In the genomic region with DNA sequence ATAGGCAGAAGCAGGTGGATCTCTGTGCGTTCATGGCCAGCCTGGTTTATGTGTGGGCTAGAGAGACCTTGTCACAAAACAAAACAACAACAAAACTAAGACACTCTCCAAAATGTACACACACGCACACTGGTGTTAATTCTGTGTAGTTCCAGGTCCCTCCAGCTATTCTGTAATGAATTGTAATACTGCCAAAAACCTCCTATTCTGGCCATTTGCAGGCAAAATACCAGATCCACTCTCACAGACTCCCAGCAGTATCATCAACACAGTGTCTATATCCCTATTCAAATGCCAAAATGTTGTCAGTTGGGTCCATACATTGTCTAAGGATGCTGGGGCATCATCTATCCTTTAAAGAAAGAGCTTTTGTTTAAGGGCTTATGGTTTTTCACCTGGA, we compare ENCODE assay signal across 17 mouse cellular contexts.
"Had no signal": no experiment of that assay in that cellular context is flagged by ENCODE, and none has a peak within 500 bp of the region (broad histone marks: within the 10 kb centered on the region; RNA-seq: fewer than 3 reads in every experiment).

No protein-coding gene starts in this region.

- H3K4me3 ChIP-seq: lung, embryonic 15.5 days; midbrain, embryonic 13.5 days; midbrain, embryonic 15.5 days; neural tube, embryonic 12.5 days had no signal

- H3K36me3 ChIP-seq: midbrain, embryonic 15.5 days had no signal

- H3K27me3 ChIP-seq: lung, embryonic 15.5 days; midbrain, embryonic 13.5 days; midbrain, embryonic 15.5 days; neural tube, embryonic 12.5 days had no signal

- H3K9me3 ChIP-seq: lung, embryonic 15.5 days; midbrain, embryonic 13.5 days; midbrain, embryonic 15.5 days; neural tube, embryonic 12.5 days had no signal

- H3K27ac ChIP-seq: lung, embryonic 15.5 days; macrophage; midbrain, embryonic 13.5 days; midbrain, embryonic 15.5 days; neural tube, embryonic 12.5 days had no signal

- H3K4me1 ChIP-seq: lung, embryonic 15.5 days; midbrain, embryonic 13.5 days; neural tube, embryonic 12.5 days had no signal

- DNase-seq: liver, postnatal 0 days; lung, adult 2 months; lung, postnatal 14 days; lung, postnatal 36 days; right cerebral cortex, postnatal 14 days; right cerebral cortex, postnatal 4 days; spleen, adult 18-20 months; thymus, adult 18-20 months; thymus, postnatal 14 days; thymus, postnatal 36 days had no signal

- H3K4me2 ChIP-seq: lung, embryonic 15.5 days; midbrain, embryonic 11.5 days; midbrain, embryonic 13.5 days; midbrain, embryonic 15.5 days; neural tube, embryonic 12.5 days had no signal

- ATAC-seq: liver, postnatal 0 days; lung, postnatal 0 days; midbrain, embryonic 13.5 days; midbrain, embryonic 15.5 days had no signal

- H3K9ac ChIP-seq: lung, embryonic 15.5 days; midbrain, embryonic 13.5 days; midbrain, embryonic 15.5 days; neural tube, embryonic 12.5 days had no signal
